Mouse (Mus musculus) kidney, postnatal 10 days (tissue): ENCODE results near the gene P4ha2.

ENCODE experiments used
- DNase-seq: peaks from one replicate; pipeline ENCODE4 v3.0.0; 2021; ENCODE audit warnings: mixed read lengths

Gene P4ha2

DNA sequence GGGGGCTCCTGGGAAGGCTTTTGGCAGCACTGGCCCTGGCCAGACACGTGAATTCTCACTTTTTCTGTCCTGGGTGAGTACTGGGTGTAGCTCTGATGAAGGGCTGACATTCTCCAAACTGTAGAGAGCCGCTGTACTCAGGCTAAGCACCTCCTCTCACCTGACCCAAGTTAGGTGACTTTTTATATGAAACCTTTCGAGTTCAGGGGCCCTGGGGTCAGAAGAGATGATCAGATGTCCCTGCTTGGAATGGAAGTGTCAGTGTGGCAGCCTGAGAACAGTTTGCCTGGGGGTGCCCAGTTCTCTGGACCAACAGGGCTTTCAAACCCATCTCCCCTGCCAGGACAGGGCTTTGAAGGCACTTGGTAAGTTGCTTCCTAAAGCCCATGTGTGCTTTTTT lies 8.2 kb downstream of the P4ha2 start:
- DNase-seq, result no peak

GRCm38 (mm10) chr11:54108894-54109293 lies 9.0 kb downstream of the P4ha2 start:
- peak; percentile 56 for DNase-seq

DNA sequence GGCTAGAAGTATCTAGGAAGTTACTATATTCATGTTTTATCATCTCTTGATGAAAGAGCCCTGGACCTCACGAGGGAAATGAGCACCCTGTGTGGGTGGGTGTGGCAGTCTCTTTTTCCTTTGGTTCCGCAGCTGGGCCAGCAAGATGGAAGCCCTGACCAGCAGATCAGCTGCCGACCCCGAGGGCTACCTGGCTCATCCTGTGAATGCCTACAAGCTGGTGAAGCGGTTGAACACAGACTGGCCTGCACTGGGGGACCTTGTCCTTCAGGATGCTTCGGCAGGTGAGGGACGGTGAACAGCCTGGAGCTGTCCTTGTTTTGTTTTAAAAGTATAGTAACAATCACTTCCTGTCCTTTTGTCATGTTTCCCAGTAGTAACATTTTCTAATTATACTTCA lies 11.4 kb downstream of the P4ha2 start:
- no peak for DNase-seq

- DNase-seq, result peak; percentile 80
These were observed 12.3 kb downstream of the P4ha2 start for GRCm38 (mm10) chr11:54111976-54112741.

DNA sequence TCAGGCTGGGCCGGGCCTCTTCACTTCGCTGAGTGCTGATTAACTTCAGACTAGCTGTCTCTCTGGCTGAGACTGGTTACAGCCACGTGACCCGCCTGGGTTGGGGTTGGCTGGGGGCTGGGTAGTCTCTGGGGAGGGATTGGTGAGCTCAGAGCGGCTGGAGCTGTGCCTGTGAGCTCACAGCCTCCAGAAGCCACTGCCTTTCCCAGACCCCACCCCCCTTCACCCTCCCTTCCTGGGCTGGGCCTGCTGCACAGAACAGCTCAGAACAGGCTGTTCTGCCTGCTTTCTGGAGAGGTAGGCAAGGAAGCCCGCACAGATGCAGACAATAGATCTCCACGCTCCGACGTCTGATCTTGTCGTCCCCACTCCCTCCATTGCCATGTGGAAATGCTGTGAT lies 13.0 kb downstream of the P4ha2 start:
- peak; percentile 95 for DNase-seq

- no peak for DNase-seq
These were observed 13.5 kb downstream of the P4ha2 start for GRCm38 (mm10) chr11:54113352-54113751.

DNA sequence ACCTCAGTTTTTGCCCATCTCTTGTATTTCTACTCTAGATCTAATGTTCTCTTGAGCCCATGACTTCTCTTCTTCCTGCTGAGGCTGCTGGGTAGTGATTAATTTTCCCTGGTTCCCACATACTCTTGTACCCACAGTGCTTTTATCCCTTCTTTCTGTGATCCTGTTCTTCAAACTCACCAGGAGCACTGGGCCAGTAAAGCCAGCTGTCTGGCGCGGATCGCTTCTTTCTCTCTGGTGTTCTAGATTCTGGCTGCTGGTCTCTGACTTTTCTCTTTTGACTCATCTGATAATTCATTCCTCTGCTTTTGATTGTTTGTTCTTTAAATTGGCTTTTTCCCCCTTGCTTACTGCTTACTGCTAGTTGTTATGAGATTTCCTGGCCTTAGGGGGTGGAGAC lies 14.9 kb downstream of the P4ha2 start:
- no peak for DNase-seq

GRCm38 (mm10) chr11:54115301-54115700 lies 15.4 kb downstream of the P4ha2 start:
- DNase-seq, result no peak

DNA sequence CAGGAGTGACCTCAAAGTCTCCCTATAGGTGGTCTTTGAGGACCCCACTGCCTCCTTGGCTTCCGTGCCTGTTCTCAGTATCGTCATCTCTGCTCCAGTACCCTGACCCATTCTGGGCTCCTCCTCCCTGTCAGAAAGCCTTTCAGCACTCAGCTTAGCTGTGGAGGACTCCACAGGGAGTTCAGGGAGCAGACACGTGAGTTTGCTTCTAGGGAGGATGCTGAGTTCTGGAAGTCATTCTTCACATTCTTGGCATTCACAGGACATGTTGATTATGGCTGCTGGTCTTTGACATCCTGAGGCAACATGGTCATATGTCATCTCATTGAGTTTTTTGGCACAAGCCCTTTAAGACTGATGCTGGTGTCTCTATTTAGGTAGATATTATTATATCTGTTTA lies 16.0 kb downstream of the P4ha2 start:
- peak; percentile 34 for DNase-seq

- DNase-seq, result peak; percentile 12
These were observed 16.5 kb downstream of the P4ha2 start for GRCm38 (mm10) chr11:54116406-54116805.

GRCm38 (mm10) chr11:54117096-54117495 lies 17.2 kb downstream of the P4ha2 start:
- DNase-seq, result peak; percentile 4

GRCm38 (mm10) chr11:54119126-54119525 lies 19.2 kb downstream of the P4ha2 start:
- no peak for DNase-seq

- DNase-seq, result no peak
These were observed 20.0 kb downstream of the P4ha2 start for GRCm38 (mm10) chr11:54119740-54120360.

DNA sequence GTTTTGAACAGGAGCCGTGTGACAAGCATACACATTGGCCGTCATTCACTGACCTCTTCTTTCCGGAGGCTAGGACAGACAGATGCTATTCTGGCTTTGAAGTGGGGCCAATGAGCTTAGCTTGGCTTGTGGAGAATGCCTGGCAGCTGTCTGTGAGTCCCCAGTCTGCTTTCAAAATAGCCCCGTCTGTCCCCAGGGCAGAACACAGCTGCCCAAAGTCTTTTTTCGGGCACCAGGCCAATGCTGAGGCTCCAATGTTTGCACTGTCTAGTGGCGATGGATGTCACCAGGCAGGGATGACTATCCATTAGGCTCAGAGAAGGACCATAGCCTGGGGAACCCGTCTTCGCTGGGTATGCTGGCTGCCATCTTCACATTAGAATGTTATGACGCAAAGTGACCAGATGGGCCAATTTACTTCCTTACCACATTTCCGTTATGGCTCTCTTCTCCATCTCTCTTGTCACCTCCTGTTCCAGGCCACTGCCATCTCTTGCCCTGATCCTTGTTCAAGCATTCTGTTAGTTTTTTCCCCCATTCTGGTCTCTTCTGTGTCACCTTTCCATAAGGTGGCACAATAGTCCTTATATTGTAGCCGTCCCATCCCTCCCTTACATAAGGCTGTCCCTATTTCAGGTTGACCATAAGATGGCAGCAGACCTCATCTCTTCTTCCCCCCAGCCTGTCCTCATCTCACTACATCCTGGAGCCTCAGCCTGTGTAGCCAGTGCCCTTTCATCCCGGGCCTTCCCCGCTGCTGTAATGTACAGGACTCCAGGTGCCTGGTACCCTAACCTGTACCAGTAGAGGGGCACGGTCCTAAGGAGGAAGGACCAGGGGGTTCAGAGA lies 22.7 kb downstream of the P4ha2 start:
- peak; percentile 76 for DNase-seq

GRCm38 (mm10) chr11:54125982-54126648 lies 26.2 kb downstream of the P4ha2 start:
- DNase-seq, result no peak

DNA sequence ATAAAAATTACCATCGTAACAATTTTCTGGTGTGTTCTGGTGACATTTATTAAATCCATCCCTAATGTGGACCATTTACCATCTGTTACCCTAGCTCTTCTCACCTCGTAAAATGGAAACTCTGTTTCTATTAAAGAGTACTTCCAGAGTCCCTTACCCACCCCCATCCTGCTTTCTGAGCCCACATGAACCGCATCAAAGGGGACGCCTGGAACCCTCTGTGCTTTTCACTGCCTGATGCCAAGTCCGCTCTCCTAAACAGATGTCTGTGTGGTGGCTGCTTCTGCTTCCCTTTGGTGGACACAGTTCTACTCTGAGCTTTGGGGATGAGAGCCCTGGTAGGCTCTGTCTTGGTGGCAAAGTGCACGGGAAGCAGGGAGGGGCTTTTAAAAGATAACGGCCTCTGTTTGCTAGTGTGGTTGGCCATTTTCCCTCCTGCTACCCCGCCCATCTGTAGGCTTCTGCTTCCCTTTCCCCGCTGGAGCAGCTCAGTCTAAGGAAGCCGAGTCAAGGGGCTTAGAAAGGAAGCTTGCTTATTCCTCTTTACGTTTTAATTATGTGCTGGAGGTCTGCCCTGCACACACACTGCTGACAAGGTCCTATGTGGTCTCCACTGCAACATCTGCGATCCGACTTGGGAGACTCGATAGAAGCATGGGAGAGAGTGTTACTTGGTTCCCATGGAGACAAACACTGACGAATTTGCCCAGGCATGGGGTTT lies 26.9 kb downstream of the P4ha2 start:
- peak; percentile 34 for DNase-seq

DNA sequence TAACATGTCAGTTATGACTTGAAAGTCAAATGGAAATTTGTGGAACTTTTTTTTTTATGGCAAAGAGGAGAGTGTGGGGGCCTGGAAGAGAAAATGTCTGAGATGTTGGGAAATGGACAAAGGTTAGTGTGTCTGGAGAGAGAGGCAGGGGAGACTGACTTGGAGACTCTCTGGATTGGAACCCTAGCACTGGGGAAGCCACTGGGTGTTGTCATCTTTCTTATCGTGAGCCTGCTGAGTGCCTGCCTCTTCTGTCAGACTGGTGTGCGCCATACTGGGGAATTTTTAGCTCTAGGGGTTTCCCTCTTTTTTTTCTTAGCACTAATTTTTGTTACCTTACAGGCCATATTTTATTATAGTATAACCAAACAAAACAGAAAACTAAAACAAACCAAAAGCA lies 27.5 kb downstream of the P4ha2 start:
- no peak for DNase-seq

GRCm38 (mm10) chr11:54129955-54130354 lies 30.1 kb downstream of the P4ha2 start:
- no peak for DNase-seq

- DNase-seq, result no peak
These were observed 30.8 kb downstream of the P4ha2 start for GRCm38 (mm10) chr11:54130721-54131120.

- DNase-seq, result no peak
These were observed 32.4 kb downstream of the P4ha2 start for GRCm38 (mm10) chr11:54132290-54132689.

DNA sequence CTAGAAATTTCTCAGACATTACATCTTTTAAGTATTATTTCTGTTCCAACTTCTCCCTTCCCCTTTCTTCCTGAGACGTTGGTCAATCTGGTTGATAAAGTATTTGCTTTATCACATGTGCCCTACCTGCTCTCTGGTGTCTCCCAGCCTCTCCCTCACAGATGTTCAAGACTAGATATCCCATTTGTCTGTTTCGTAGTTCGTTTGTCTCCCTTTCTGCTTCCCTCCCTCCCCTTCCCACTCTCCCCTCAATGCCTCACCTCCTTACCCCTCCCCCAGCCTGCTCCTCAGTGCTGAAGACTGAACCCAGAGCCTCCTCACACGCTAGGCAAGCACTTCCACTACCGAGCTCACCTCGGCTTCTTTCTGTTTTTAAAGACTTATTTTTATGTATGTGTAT lies 35.0 kb downstream of the P4ha2 start:
- DNase-seq, result no peak

GRCm38 (mm10) chr11:54140159-54140558 lies 40.3 kb downstream of the P4ha2 start:
- peak; percentile 27 for DNase-seq
